Mouse (Mus musculus) neural tube, embryonic 15.5 days (tissue): ENCODE results near the gene Gm5157. TPM values are rescaled to one million over a fixed set of nuclear protein-coding genes. Genes with fewer than 3 reads are reported as not detected.
"Not testable (repeated sequence)": the region's sequence is repeated elsewhere in the genome, so short reads cannot be mapped to it uniquely, and the experiment has no call there.

Experiments used
- ATAC-seq: fragments of 200-750 bp; cut with Nextera tagmentation; 2 replicates; pipeline ENCODE4 v1.8.0; 2017; ENCODE audit warnings: mild to moderate bottlenecking, moderate TSS enrichment, moderate library complexity; ENCODE audit not compliant: low FRiP score
- H3K27ac ChIP-seq: fragments of 300-500 bp; sonication (generic); replicated peaks from 2 replicates; pipeline ENCODE4 v1.5.1; 2015; ENCODE audit warnings: mild to moderate bottlenecking, inconsistent platforms
- H3K27me3 ChIP-seq: fragments of 300-500 bp; sonication (generic); replicated peaks from 2 replicates; pipeline ENCODE4 v1.6.1; 2015; ENCODE audit warnings: inconsistent platforms
- H3K36me3 ChIP-seq: fragments of 300-500 bp; sonication (generic); 2 replicates; pipeline ENCODE4 v1.6.1; 2015; ENCODE audit warnings: inconsistent platforms
- H3K4me1 ChIP-seq: fragments of 300-500 bp; sonication (generic); 2 replicates; pipeline ENCODE4 v1.6.1; 2015; ENCODE audit warnings: inconsistent platforms
- H3K4me2 ChIP-seq: fragments of 300-500 bp; sonication (generic); 2 replicates; pipeline ENCODE4 v1.6.1; 2015; ENCODE audit warnings: inconsistent platforms, mild to moderate bottlenecking, moderate library complexity
- H3K4me3 ChIP-seq: fragments of 300-500 bp; sonication (generic); replicated peaks from 2 replicates; pipeline ENCODE4 v1.5.1; 2015; ENCODE audit warnings: mild to moderate bottlenecking, inconsistent platforms
- H3K9ac ChIP-seq: fragments of 300-500 bp; sonication (generic); replicated peaks from 2 replicates; pipeline ENCODE4 v1.6.1; 2015; ENCODE audit warnings: mild to moderate bottlenecking, inconsistent platforms
- H3K9me3 ChIP-seq: fragments of 300-500 bp; sonication (generic); replicated peaks from 2 replicates; pipeline ENCODE4 v1.6.1; 2016; ENCODE audit warnings: inconsistent platforms
- WGBS: fragments of 180-500 bp; shearing (Covaris S2); methylation state at CpG from one replicate; pipeline ENCODE4 v1.1.7; 2015; ENCODE audit warnings: mixed read lengths; 5-methylcytosine and 5-hydroxymethylcytosine counted together
- polyA plus RNA-seq: library from polyadenylated mRNA; unstranded; fragments of >200 nt; fragmentation: Nextera tagmentation; extraction: Ambion mirVana; gene quantifications from 2 replicates; pipeline ENCODE4 v1.2.1, GENCODE M21; 2015

The Gm5157 gene
- polyA plus RNA-seq, result not detected in 2 replicates

DNA sequence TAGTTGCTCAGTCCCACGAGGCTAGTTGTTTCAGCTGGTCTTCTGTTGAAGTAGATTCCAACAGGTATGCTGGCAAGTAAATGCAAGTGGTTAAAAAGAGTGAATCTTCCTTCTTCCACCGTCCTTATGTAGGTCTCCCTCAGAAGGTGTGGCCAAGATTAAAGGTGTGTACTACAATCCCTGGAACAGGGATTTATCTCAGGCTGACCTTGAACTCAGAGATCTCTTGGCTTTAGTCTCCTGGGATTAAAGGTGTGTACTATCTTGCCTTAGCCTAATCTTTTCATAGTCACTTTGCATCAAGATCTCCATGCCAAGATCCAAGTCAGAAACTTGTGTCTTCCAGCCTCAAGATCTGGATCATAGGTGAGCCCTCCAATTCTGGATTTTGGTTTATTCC, at the start of gene Gm5157:
Gene Gm5157 (minus strand): TSS at position 101 of the 400 bp plus-strand sequence.
- H3K4me2 ChIP-seq, H3K27ac ChIP-seq, H3K36me3 ChIP-seq, H3K4me3 ChIP-seq, H3K9me3 ChIP-seq, H3K9ac ChIP-seq, ATAC-seq, H3K27me3 ChIP-seq, H3K4me1 ChIP-seq: not testable (repeated sequence)
- WGBS, result 24% methylated on average over 1 of the region's 2 CpGs

DNA sequence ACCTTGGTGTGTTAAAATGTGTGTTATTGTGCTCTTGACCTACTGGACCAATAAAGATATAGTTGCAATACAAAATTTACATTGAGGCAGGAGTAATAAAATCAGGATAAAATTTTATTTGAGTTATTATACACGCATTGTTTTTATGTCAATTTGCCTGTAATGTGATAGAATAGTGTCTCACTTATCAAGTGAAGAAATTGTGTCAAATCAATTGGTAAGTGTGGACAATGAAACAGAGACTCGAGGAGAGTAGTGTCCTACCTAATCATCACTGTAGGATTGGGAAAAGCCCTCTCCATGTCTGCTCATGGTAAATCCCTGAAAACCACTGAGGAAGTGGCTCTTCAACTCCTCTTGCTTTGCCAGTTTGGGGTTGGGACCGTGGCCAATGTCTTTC, 28.3 kb downstream of the Gm5157 start, which contains the start of gene Vmn1r123:
Gene Vmn1r123 (plus strand): TSS at position 301 of the 400 bp plus-strand sequence.
- not testable (repeated sequence) for H3K4me2 ChIP-seq, H3K9me3 ChIP-seq, ATAC-seq, H3K4me3 ChIP-seq, H3K36me3 ChIP-seq, H3K27me3 ChIP-seq, H3K27ac ChIP-seq, H3K9ac ChIP-seq, H3K4me1 ChIP-seq
- WGBS, result 17% methylated on average over 1 of the region's 3 CpGs

Other genes with a start within 250 kb of the Gm5157 start
- not detected in 2 replicates for gene Vmn1r119, start 178.0 kb downstream of the Gm5157 start, polyA plus RNA-seq
- gene Vmn1r120, start 136.6 kb downstream of the Gm5157 start, polyA plus RNA-seq, result not detected in 2 replicates
- gene Vmn1r121, start 91.9 kb downstream of the Gm5157 start, polyA plus RNA-seq, result not detected in 2 replicates
- not detected in 2 replicates for gene Vmn1r122, start 56.3 kb downstream of the Gm5157 start, polyA plus RNA-seq
- gene Vmn1r123, start 28.2 kb downstream of the Gm5157 start, polyA plus RNA-seq, result not detected in 2 replicates
- not detected in 2 replicates for gene Vmn1r124, start 70.2 kb upstream of the Gm5157 start, polyA plus RNA-seq
- not detected in 2 replicates for gene Vmn1r125, start 81.8 kb upstream of the Gm5157 start, polyA plus RNA-seq
- gene Vmn1r126, start 111.0 kb upstream of the Gm5157 start, polyA plus RNA-seq, result not detected in 2 replicates
- gene Vmn1r127, start 129.4 kb upstream of the Gm5157 start, polyA plus RNA-seq, result not detected in 2 replicates
- gene Vmn1r128, start 158.9 kb upstream of the Gm5157 start, polyA plus RNA-seq, result not detected in 2 replicates
- not detected in 2 replicates for gene Vmn1r129, start 170.9 kb upstream of the Gm5157 start, polyA plus RNA-seq
- gene Gm6882, start 242.3 kb upstream of the Gm5157 start, polyA plus RNA-seq, result not detected in 2 replicates